ENCODE assay signal across 9 mouse cellular contexts in the genomic region with DNA sequence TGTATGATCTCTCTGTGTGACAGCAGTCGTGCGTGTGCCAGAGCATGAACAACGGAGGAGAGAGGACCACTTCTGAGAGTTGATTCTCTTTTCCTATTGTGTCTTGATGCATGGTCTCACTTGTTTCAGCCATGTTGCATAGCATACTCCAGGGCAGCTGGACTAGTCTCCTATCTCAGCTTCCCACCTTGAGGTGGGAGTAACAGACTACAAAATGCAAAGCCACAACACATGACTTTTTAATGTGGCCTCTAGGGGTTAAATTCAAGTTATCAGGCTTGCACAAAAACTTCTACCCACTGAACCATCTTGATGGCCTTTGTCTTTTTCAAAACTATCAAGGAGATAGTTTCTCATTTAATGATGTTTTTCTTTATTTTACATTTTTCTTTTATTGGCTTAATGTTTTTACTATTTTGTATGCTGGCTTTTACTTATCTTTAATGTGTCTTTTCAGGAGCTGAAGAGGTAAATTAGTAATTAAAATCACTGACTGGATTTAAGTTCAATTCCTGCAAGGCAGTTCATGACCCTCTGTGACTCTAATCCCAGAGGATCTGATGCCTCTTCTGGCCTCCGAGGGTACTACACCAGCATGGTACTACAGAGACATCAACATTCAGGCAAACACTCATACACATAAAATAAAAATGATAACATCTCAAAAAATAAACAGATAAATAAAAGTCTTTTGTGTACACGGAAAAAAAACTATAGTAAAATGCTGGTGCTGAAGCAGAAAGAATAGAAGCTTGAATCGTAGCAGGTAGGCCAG. TPM values are rescaled to one million over a fixed set of nuclear protein-coding genes. Genes with fewer than 3 reads are reported as not detected.
DNase-seq lines count a peak whose midpoint lies in the region; ATAC-seq and TF ChIP-seq lines count a peak whose summit lies in the region.
"Had no signal": no experiment of that assay in that cellular context is flagged by ENCODE, and none has a peak within 500 bp of the region (broad histone marks: within the 10 kb centered on the region; RNA-seq: fewer than 3 reads in every experiment).

No protein-coding gene starts in this region.

- DNase-seq in adrenal gland, postnatal 10 days = peak; percentile 49
- no peak for DNase-seq in adrenal gland, adult (ENCODE audit: inconsistent age in 2 of 2, low spot score in 1 of 2)
- DNase-seq in kidney, adult 2 months = peak; percentile 34
- no peak for DNase-seq in G1E (ENCODE audit: low spot score)
- DNase-seq in gastrocnemius, postnatal 36 days = no peak
- no peak for DNase-seq in midbrain, embryonic 11.5 days (ENCODE audit: low spot score, missing footprints)
- DNase-seq: cerebellum, postnatal 36 days had no signal

- TF ChIP-seq POLR2A in kidney, adult 2 months (IDR thresholded peaks at IDR 0.05; ENCODE audit: low read depth, low read length) = no peak

- H3K4me2 ChIP-seq in kidney, embryonic 15.5 days = no peak overlapping the region
- no peak overlapping the region for H3K4me2 ChIP-seq in liver, embryonic 12.5 days
- no peak overlapping the region for H3K4me2 ChIP-seq in midbrain, embryonic 11.5 days

- TF ChIP-seq CTCF in kidney, adult 2 months (conservative IDR thresholded peaks at IDR 0.05; ENCODE audit: insufficient read depth, insufficient read length, low read depth, low read length) = peak; percentile 46
- peak; percentile 59 for TF ChIP-seq CTCF in G1E (IDR thresholded peaks at IDR 0.05; ENCODE audit: low read depth, low read length)

- no peaks in the 10 kb centered on the region for H3K36me3 ChIP-seq in kidney, adult 2 months (ENCODE audit: control insufficient read depth, insufficient read depth, low read length)
- no peaks in the 10 kb centered on the region for H3K36me3 ChIP-seq in kidney, embryonic 15.5 days
- no peaks in the 10 kb centered on the region for H3K36me3 ChIP-seq in G1E (replicated peaks)
- no peaks in the 10 kb centered on the region for H3K36me3 ChIP-seq in liver, embryonic 12.5 days
- no peaks in the 10 kb centered on the region for H3K36me3 ChIP-seq in midbrain, embryonic 11.5 days (ENCODE audit: control insufficient read depth, insufficient read depth, low read length)

- intact Hi-C loops in gastrocnemius, postnatal 36 days (cut with DNase I) = no loop called here

- H3K27ac ChIP-seq in kidney, adult 2 months (ENCODE audit: insufficient read depth, low read depth, low read length) = no peak overlapping the region
- H3K27ac ChIP-seq in kidney, embryonic 15.5 days = no peak overlapping the region
- no peak overlapping the region for H3K27ac ChIP-seq in liver, embryonic 12.5 days
- no peak overlapping the region for H3K27ac ChIP-seq in midbrain, embryonic 11.5 days (ENCODE audit: low read depth, low read length)

- no peak overlapping the region for H3K4me3 ChIP-seq in kidney, adult 2 months (ENCODE audit: insufficient read depth, low read depth, low read length)
- no peak overlapping the region for H3K4me3 ChIP-seq in kidney, embryonic 15.5 days (replicated peaks)
- no peak overlapping the region for H3K4me3 ChIP-seq in G1E (ENCODE audit: low read depth, low read length)
- H3K4me3 ChIP-seq in liver, embryonic 12.5 days = no peak overlapping the region
- H3K4me3 ChIP-seq in midbrain, embryonic 11.5 days (ENCODE audit: low read depth, low read length) = no peak overlapping the region

- no peak for ATAC-seq in kidney, embryonic 15.5 days (replicated peaks; ENCODE audit: low FRiP score)
- no peak; the same call in 1 of the 2 replicates for ATAC-seq in G1E (ENCODE audit: extremely low read depth, insufficient number of reproducible peaks, low FRiP score, poor library complexity, severe bottlenecking)
- peak; percentile 79 for ATAC-seq in liver, embryonic 12.5 days
- ATAC-seq in midbrain, embryonic 11.5 days (ENCODE audit: low FRiP score) = no peak

- H3K4me1 ChIP-seq in kidney, adult 2 months (ENCODE audit: control insufficient read depth, insufficient read depth, low read length) = no peaks in the 10 kb centered on the region
- peaks cover 4% of the 10 kb centered on the region; the same call in 1 of the 2 replicates for H3K4me1 ChIP-seq in kidney, embryonic 15.5 days
- H3K4me1 ChIP-seq in G1E (ENCODE audit: insufficient read depth, low read depth, low read length) = peaks cover 2% of the 10 kb centered on the region; the same call in 1 of the 2 replicates
- peaks cover 29% of the 10 kb centered on the region for H3K4me1 ChIP-seq in liver, embryonic 12.5 days
- H3K4me1 ChIP-seq in midbrain, embryonic 11.5 days (ENCODE audit: control insufficient read depth, insufficient read depth, low read length) = no peaks in the 10 kb centered on the region

- no peaks in the 10 kb centered on the region for H3K9me3 ChIP-seq in kidney, embryonic 15.5 days (replicated peaks)
- no peaks in the 10 kb centered on the region for H3K9me3 ChIP-seq in G1E (replicated peaks)
- no peaks in the 10 kb centered on the region for H3K9me3 ChIP-seq in liver, embryonic 12.5 days (replicated peaks)
- H3K9me3 ChIP-seq in midbrain, embryonic 11.5 days (ENCODE audit: control insufficient read depth, low read length) = no peaks in the 10 kb centered on the region

- 90% methylated on average over 6 of the region's 6 CpGs for WGBS in kidney, adult 2 months
- 87% methylated on average over 6 of the region's 6 CpGs for WGBS in kidney, embryonic 15.5 days
- 58% methylated on average over 6 of the region's 6 CpGs for WGBS in liver, embryonic 12.5 days (ENCODE audit: insufficient replicate concordance)
- WGBS in midbrain, embryonic 11.5 days = 80% methylated on average over 6 of the region's 6 CpGs

- no peak overlapping the region for H3K9ac ChIP-seq in kidney, embryonic 15.5 days
- no peak overlapping the region for H3K9ac ChIP-seq in liver, embryonic 12.5 days
- no peak overlapping the region for H3K9ac ChIP-seq in midbrain, embryonic 11.5 days (ENCODE audit: low read length)

- H3K27me3 ChIP-seq in kidney, adult 2 months (replicated peaks; ENCODE audit: control insufficient read depth, insufficient read depth, low read length) = no peaks in the 10 kb centered on the region
- no peaks in the 10 kb centered on the region for H3K27me3 ChIP-seq in kidney, embryonic 15.5 days
- H3K27me3 ChIP-seq in G1E (ENCODE audit: insufficient read depth, low read length) = peaks cover 13% of the 10 kb centered on the region
- no peaks in the 10 kb centered on the region for H3K27me3 ChIP-seq in liver, embryonic 12.5 days (replicated peaks)
- H3K27me3 ChIP-seq in midbrain, embryonic 11.5 days (ENCODE audit: control insufficient read depth, insufficient read depth, low read length) = no peaks in the 10 kb centered on the region

RNA-seq across cellular contexts. Expression of gene Sh2d4b, which starts 6.5 kb away (rescaled TPM):
- total RNA-seq in adrenal gland, postnatal 10 days (2021) = 1 to 10 TPM; 1.5 to 1.7 TPM
- 0.83 and 0.94 TPM in 2 replicates for polyA plus RNA-seq in kidney, adult 2 months (2012; rRNA removed)
- 0.85 and 0.92 TPM in 2 replicates for polyA plus RNA-seq in kidney, embryonic 15.5 days (2015; fragmentation: Nextera tagmentation; extraction: Ambion mirVana)
- total RNA-seq in G1E (2014; fragmentation: Nextera tagmentation) (not detected in 2 replicates), G1E (2017) (0.12 and 0.27 TPM in 2 replicates)
- polyA plus RNA-seq in G1E (2012) = 0.06 and 0.07 TPM in 2 replicates
- 0.16 and 0.20 TPM in 2 replicates for polyA plus RNA-seq in liver, embryonic 12.5 days (2016; fragmentation: Nextera tagmentation; extraction: Ambion mirVana)
- total RNA-seq in gastrocnemius, postnatal 36 days (2021) = under 1 TPM; 0.33 to 0.44 TPM
- 0.76 and 0.78 TPM in 2 replicates for polyA plus RNA-seq in midbrain, embryonic 11.5 days (2014; fragmentation: Nextera tagmentation; extraction: Ambion mirVana)

Comparison
In these comparisons a context has a peak if more than half of its experiments do, and no peak if none do; other contexts are left out.
1. DNase-seq: peak in adrenal gland, postnatal 10 days (single experiment) and kidney, adult 2 months (single experiment); none in adrenal gland, adult (0 of 2), G1E (single experiment), gastrocnemius, postnatal 36 days (0 of 2) and midbrain, embryonic 11.5 days (single experiment).